Mouse (Mus musculus) MEL (cell line): ENCODE data around the gene Fer. TPM values are rescaled to one million over a fixed set of nuclear protein-coding genes. Genes with fewer than 3 reads are reported as not detected.

ENCODE experiments used
- DNase-seq: peaks from one replicate; pipeline ENCODE4 v3.0.0; 2011; ENCODE audit warnings: low read depth, low spot score
- H3K27ac ChIP-seq: 2 replicates; pipeline ENCODE4 v1.5.1; 2012; ENCODE audit warnings: low read depth, mild to moderate bottlenecking, control low read depth, low read length, moderate library complexity; ENCODE audit not compliant: control insufficient read depth
- H3K27me3 ChIP-seq, 2 experiments: fragments of 150-350 bp in 1 of 2; sonication (generic) in 1 of 2; 2 replicates each; pipeline ENCODE4 v1.6.1; 2012; ENCODE audit warnings: low read length in 2 of 2, mild to moderate bottlenecking in 2 of 2, improper control_type of control experiment in 1 of 2, moderate library complexity in 1 of 2; ENCODE audit not compliant: insufficient read depth in 2 of 2, control insufficient read depth in 1 of 2
- H3K36me3 ChIP-seq, 2 experiments: 2 replicates each; pipeline ENCODE4 v1.6.1; 2012 to 2014; ENCODE audit warnings: low read length in 2 of 2, improper control_type of control experiment in 1 of 2, inconsistent platforms in 1 of 2, mild to moderate bottlenecking in 1 of 2; ENCODE audit not compliant: insufficient read depth in 2 of 2, control insufficient read depth in 1 of 2
- H3K4me1 ChIP-seq, 2 experiments: fragments of 150-350 bp in 1 of 2; sonication (generic) in 1 of 2; 2 replicates each; pipeline ENCODE4 v1.6.1; 2012; ENCODE audit warnings: low read length in 2 of 2, improper control_type of control experiment in 1 of 2, mild to moderate bottlenecking in 1 of 2; ENCODE audit not compliant: insufficient read depth in 2 of 2, control insufficient read depth in 1 of 2
- H3K4me3 ChIP-seq, 2 experiments: fragments of 150-350 bp in 1 of 2; sonication (generic) in 1 of 2; 2 replicates each; pipeline ENCODE4 v1.5.1; 2012; ENCODE audit warnings: low read depth in 2 of 2, low read length in 2 of 2, mild to moderate bottlenecking in 2 of 2, moderate library complexity in 2 of 2, control low read depth in 1 of 2, improper control_type of control experiment in 1 of 2; ENCODE audit not compliant: control insufficient read depth in 1 of 2, insufficient read depth in 1 of 2
- H3K79me2 ChIP-seq: 2 replicates; pipeline ENCODE4 v1.6.1; 2012; ENCODE audit warnings: mild to moderate bottlenecking, low read length, moderate library complexity; ENCODE audit not compliant: control insufficient read depth, poor library complexity, insufficient read depth
- H3K9ac ChIP-seq: 2 replicates; pipeline ENCODE4 v1.6.1; 2012; ENCODE audit warnings: low read depth, mild to moderate bottlenecking, control low read depth, low read length, moderate library complexity; ENCODE audit not compliant: control insufficient read depth, poor library complexity, severe bottlenecking
- H3K9me3 ChIP-seq: fragments of 150-350 bp; sonication (generic); replicated peaks from 2 replicates; pipeline ENCODE4 v1.6.1; 2012; ENCODE audit warnings: mild to moderate bottlenecking, low read length, improper control_type of control experiment, moderate library complexity; ENCODE audit not compliant: insufficient read depth
- BHLHE40 ChIP-seq: IDR thresholded peaks from 2 replicates; pipeline ENCODE4 v1.6.1; 2012; ENCODE audit warnings: low read depth, mild to moderate bottlenecking, inconsistent platforms, low read length, improper control_type of control experiment, borderline replicate concordance
- CTCF ChIP-seq, 3 experiments: IDR thresholded peaks in 2 of 3; conservative IDR thresholded peaks in 1 of 3; 2 replicates each; pipeline ENCODE4 v1.5.1; 2011 to 2012; ENCODE audit warnings: low read length in 3 of 3, low read depth in 2 of 3, mild to moderate bottlenecking in 2 of 3, improper control_type of control experiment in 1 of 3, inconsistent platforms in 1 of 3, mixed read lengths in 1 of 3, moderate library complexity in 1 of 3; ENCODE audit not compliant: control insufficient read depth in 1 of 3, insufficient read depth in 1 of 3, poor library complexity in 1 of 3, severe bottlenecking in 1 of 3
- E2F4 ChIP-seq: IDR thresholded peaks from 2 replicates; pipeline ENCODE4 v1.6.1; 2011; ENCODE audit warnings: low read depth, low read length, improper control_type of control experiment, borderline replicate concordance
- EP300 ChIP-seq, 2 experiments: IDR thresholded peaks; 2 replicates each; pipeline ENCODE4 v1.6.1; 2011; ENCODE audit warnings: improper control_type of control experiment in 2 of 2, low read length in 2 of 2, low read depth in 1 of 2, mild to moderate bottlenecking in 1 of 2
- ETS1 ChIP-seq: IDR thresholded peaks from 2 replicates; pipeline ENCODE4 v1.6.1; 2012; ENCODE audit warnings: low read depth, mild to moderate bottlenecking, inconsistent platforms, low read length, improper control_type of control experiment, moderate library complexity
- GABPA ChIP-seq: IDR thresholded peaks from 2 replicates; pipeline ENCODE4 v1.6.1; 2012; ENCODE audit warnings: low read depth, mild to moderate bottlenecking, inconsistent platforms, low read length, improper control_type of control experiment, moderate library complexity
- HCFC1 ChIP-seq: IDR thresholded peaks from 2 replicates; pipeline ENCODE4 v1.6.1; 2012; ENCODE audit warnings: low read depth, mild to moderate bottlenecking, inconsistent platforms, low read length, improper control_type of control experiment, moderate library complexity
- KAT2A ChIP-seq: conservative IDR thresholded peaks from 2 replicates; pipeline ENCODE4 v1.6.1; 2012; ENCODE audit warnings: low read depth, low read length, improper control_type of control experiment, inconsistent platforms
- MAFK ChIP-seq: IDR thresholded peaks from 2 replicates; pipeline ENCODE4 v1.6.1; 2011; ENCODE audit warnings: low read depth, mild to moderate bottlenecking, low read length, improper control_type of control experiment, borderline replicate concordance
- MAX ChIP-seq: IDR thresholded peaks from 2 replicates; pipeline ENCODE4 v1.6.1; 2011; ENCODE audit warnings: low read length, improper control_type of control experiment
- MXI1 ChIP-seq: IDR thresholded peaks from 2 replicates; pipeline ENCODE4 v1.6.1; 2011; ENCODE audit warnings: mild to moderate bottlenecking, low read depth, low read length, improper control_type of control experiment
- MYB ChIP-seq: IDR thresholded peaks from 2 replicates; pipeline ENCODE4 v1.6.1; 2011; ENCODE audit warnings: mild to moderate bottlenecking, low read depth, low read length, improper control_type of control experiment
- NELFE ChIP-seq: IDR thresholded peaks from 2 replicates; pipeline ENCODE4 v1.6.1; 2011; ENCODE audit warnings: low read depth, low read length, improper control_type of control experiment
- POLR2AphosphoS2 ChIP-seq: IDR thresholded peaks from 2 replicates; pipeline ENCODE4 v1.6.1; 2011; ENCODE audit warnings: low read length, improper control_type of control experiment
- POLR2AphosphoS5 ChIP-seq: IDR thresholded peaks from 2 replicates; pipeline ENCODE4 v1.6.1; 2012; ENCODE audit warnings: low read depth, borderline replicate concordance, mild to moderate bottlenecking, inconsistent platforms, low read length, moderate library complexity, mixed read lengths
- RAD21 ChIP-seq: IDR thresholded peaks from 2 replicates; pipeline ENCODE4 v1.6.1; 2011; ENCODE audit warnings: mild to moderate bottlenecking, low read depth, low read length, improper control_type of control experiment
- SIN3A ChIP-seq: IDR thresholded peaks from 2 replicates; pipeline ENCODE4 v1.6.1; 2012; ENCODE audit warnings: low read length, improper control_type of control experiment, inconsistent platforms
- SMC3 ChIP-seq: IDR thresholded peaks from 2 replicates; pipeline ENCODE4 v1.6.1; 2011; ENCODE audit warnings: low read depth, low read length, improper control_type of control experiment
- UBTF ChIP-seq: IDR thresholded peaks from 2 replicates; pipeline ENCODE4 v1.6.1; 2012; ENCODE audit warnings: low read depth, mild to moderate bottlenecking, inconsistent platforms, low read length, improper control_type of control experiment, moderate library complexity, borderline replicate concordance; ENCODE audit not compliant: insufficient read depth
- USF1 ChIP-seq: IDR thresholded peaks from 2 replicates; pipeline ENCODE4 v1.6.1; 2014; ENCODE audit warnings: low read depth, mild to moderate bottlenecking, inconsistent platforms, low read length, improper control_type of control experiment, moderate library complexity
- ZNF384 ChIP-seq: IDR thresholded peaks from 2 replicates; pipeline ENCODE4 v1.6.1; 2012; ENCODE audit warnings: low read depth, mild to moderate bottlenecking, inconsistent platforms, low read length, improper control_type of control experiment
- polyA plus RNA-seq, 2 experiments: library from polyadenylated mRNA; stranded (reverse) in 1 of 2; unstranded in 1 of 2; fragments of >175 nt in 1 of 2; fragments of >200 nt in 1 of 2; gene quantifications; 2 replicates each; pipeline versions ENCODE4 v1.2.1 to v1.2.4; 2012; ENCODE audit warnings: low replicate concordance in 2 of 2, low read depth in 1 of 2; ENCODE audit not compliant: insufficient read length in 2 of 2, insufficient read depth in 1 of 2, missing spikeins in 1 of 2
- total RNA-seq: library from RNA; depleted of rRNA; stranded (reverse); fragments of 300-350 nt; gene quantifications from 2 replicates; pipeline ENCODE4 v1.2.3, GENCODE M21; 2012

The Fer gene
- total and polyA plus RNA-seq, 3 experiments = 8.5 to 11.2 TPM; not detected in 1

DNA sequence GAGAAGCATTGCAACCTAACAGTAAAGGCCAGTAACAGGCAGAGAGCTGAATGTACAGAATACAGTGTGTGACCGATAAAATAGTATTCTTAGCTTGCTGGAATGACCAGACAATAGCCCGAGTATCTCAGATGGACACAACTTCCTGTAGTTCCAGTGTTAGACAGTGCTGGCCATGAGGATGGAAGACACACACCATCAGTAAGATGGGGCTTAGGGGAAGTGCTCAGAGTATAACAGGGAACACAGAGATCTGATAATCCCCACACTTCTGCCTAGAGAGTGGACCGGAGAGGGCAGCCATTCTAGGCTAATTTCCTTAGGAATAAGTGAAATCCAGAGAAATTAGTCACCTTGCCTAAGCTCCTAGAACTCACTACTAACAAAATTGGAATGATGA is 202.4 kb downstream of the Fer start:
- Histone ChIP-seq H3K27me3 (no peaks in the 10 kb centered on the region), H3K36me3 (no peaks in the 10 kb centered on the region), H3K4me3 (no peak overlapping the region), H3K27ac (no peak overlapping the region), H3K79me2 (no peaks in the 10 kb centered on the region), H3K4me1 (no peaks in the 10 kb centered on the region), H3K9ac (no peak overlapping the region), H3K9me3 (no peaks in the 10 kb centered on the region)
- TF ChIP-seq E2F4 = no peak
- TF ChIP-seq KAT2A = no peak
- no peak for TF ChIP-seq SMC3
- TF ChIP-seq EP300 (IDR thresholded peaks at IDR 0.05; ENCODE audit: low read depth in 1 of 2, low read length in 2 of 2) = no peak
- TF ChIP-seq RAD21 = no peak
- no peak for TF ChIP-seq ETS1
- TF ChIP-seq MAX = no peak
- no peak for TF ChIP-seq ZNF384
- TF ChIP-seq MYB = no peak
- TF ChIP-seq USF1 = no peak
- TF ChIP-seq MAFK = no peak
- TF ChIP-seq MXI1 = no peak
- TF ChIP-seq CTCF (IDR thresholded peaks at IDR 0.05 in 2 of 3, conservative IDR thresholded peaks at IDR 0.05 in 1 of 3; ENCODE audit: control insufficient read depth in 1 of 3, insufficient read depth in 1 of 3, low read depth in 2 of 3, low read length in 3 of 3, poor library complexity in 1 of 3, severe bottlenecking in 1 of 3) = no peak
- no peak for TF ChIP-seq NELFE
- no peak for TF ChIP-seq UBTF
- TF ChIP-seq GABPA = no peak
- TF ChIP-seq POLR2AphosphoS2 = no peak
- TF ChIP-seq POLR2AphosphoS5 = no peak
- DNase-seq = no peak

- DNase-seq = no peak
- no peaks in the 10 kb centered on the region for H3K79me2 ChIP-seq
- no peaks in the 10 kb centered on the region for H3K36me3 ChIP-seq
- H3K4me1 ChIP-seq = no peaks in the 10 kb centered on the region
- H3K4me3 ChIP-seq = no peak overlapping the region
- TF ChIP-seq CTCF (IDR thresholded peaks at IDR 0.05 in 2 of 3, conservative IDR thresholded peaks at IDR 0.05 in 1 of 3; ENCODE audit: control insufficient read depth in 1 of 3, insufficient read depth in 1 of 3, low read depth in 2 of 3, low read length in 3 of 3, poor library complexity in 1 of 3, severe bottlenecking in 1 of 3) = no peak
- no peak for TF ChIP-seq E2F4
- no peak for TF ChIP-seq SIN3A
- no peak for TF ChIP-seq BHLHE40
- no peak for TF ChIP-seq UBTF
- no peak for TF ChIP-seq HCFC1
- no peak overlapping the region for H3K27ac ChIP-seq
- no peaks in the 10 kb centered on the region for H3K9me3 ChIP-seq
- no peak overlapping the region for H3K9ac ChIP-seq
- H3K27me3 ChIP-seq = no peaks in the 10 kb centered on the region
Observed at GRCm38 (mm10) chr17:64077392-64077791, 214.5 kb downstream of the Fer start.
